Mouse (Mus musculus) C2C12 (cell line): ENCODE results near the gene Lhcgr.

Source experiments
- CTCF ChIP-seq: IDR thresholded peaks from one replicate; pipeline ENCODE4 v1.5.1; 2011; ENCODE audit not compliant: control insufficient read depth, insufficient read depth, insufficient read length
- MAX ChIP-seq: IDR thresholded peaks from one replicate; pipeline ENCODE4 v1.6.1; 2011; ENCODE audit warnings: mild to moderate bottlenecking, control low read depth
- MYOD1 ChIP-seq: IDR thresholded peaks from one replicate; pipeline ENCODE4 v1.6.1; 2011; ENCODE audit warnings: low read depth; ENCODE audit not compliant: control insufficient read depth, insufficient read length
- MYOG ChIP-seq: IDR thresholded peaks from one replicate; pipeline ENCODE4 v1.6.1; 2011; ENCODE audit not compliant: control insufficient read depth, insufficient read length; ENCODE audit errors: extremely low read depth
- USF1 ChIP-seq: IDR thresholded peaks from one replicate; pipeline ENCODE4 v1.6.1; 2011; ENCODE audit warnings: low read depth, mild to moderate bottlenecking, control low read depth, moderate library complexity

DNA sequence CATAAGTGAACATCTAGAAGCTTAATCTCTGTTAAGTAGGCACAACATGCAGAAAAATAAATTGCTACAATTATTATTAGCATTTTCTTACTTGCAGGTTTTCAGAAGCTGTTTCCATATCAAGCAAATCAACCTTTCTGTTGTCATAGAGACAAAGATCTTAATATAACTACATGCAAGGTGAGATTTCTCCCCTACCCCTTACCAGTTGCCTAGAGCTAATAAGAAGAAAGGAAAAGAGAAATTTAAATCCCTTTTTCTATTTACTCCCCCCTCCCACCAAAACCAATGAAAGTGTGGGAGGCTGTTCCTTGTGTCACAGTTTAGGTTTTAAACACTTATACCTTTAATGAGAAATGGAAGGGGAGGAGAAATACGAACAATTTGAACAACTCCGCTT, 3.4 kb downstream of the Lhcgr start:
- no peak for TF ChIP-seq CTCF
- TF ChIP-seq MYOG, result no peak
- no peak for TF ChIP-seq MAX
- no peak for TF ChIP-seq MYOD1
- no peak for TF ChIP-seq USF1
